Mouse (Mus musculus): Measurements from ENCODE around the gene Myl3.

The Myl3 gene

DNA sequence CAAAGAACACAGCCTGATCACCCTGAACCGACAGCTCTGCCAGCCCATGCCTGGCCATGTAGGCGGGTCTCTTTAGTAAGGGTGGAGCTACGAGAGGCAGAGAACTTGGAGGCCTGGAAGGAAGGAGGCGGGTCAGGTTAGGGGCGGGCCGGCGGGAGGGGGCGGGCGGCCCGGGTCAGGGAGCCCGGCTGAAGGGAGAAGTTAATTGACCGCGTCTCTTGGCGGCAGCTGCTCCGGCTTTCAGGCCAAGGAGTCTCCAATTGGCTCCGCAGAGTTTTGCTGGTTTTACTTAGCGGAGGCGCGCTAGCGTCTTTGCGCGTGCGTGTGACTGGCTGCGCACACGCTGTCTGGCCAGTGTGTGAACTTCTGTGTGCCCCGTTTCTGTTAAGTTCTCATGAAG is 9.0 kb upstream of the Myl3 start:
- DNase-seq: peak; percentile 55

DNA sequence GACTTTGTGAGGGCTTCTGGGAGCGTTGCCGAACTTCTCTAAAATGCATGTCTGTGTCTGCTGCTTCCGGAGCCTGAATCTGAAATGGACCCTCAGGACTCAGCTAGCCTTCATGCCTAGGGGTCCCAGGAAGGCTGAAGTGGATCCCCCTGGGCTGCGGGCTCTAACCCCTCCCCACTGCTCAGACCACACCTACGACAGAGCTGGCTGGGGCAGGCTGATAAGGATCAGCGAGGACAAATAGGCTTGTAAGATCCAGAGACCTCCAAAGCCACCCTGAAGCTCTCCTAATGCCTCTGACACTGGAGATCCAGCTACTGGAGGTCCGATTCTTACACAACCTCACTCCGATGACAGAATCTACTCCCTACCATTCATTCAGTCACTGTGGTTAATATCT is 8.6 kb upstream of the Myl3 start:
- no peak for DNase-seq

DNA sequence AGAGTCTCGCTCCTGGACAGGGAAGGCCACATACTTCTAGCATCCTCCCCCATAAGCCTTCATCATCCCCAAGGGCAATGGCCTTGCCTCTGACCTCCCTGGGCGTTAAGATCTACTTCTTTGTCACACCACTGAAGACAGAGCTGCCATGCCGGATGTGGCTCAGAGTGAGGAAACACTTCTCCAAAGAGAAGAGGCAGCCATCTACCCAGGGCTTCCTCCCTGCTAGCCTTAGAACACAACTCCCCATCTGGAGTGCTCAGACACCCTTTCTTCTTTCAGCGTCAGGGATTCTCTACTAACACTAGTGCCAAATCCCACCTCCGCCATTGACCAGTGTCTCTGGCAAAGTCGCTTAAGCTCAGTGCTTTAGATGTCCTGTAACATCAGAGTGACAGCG is 7.5 kb upstream of the Myl3 start:
- no peak for DNase-seq

DNA sequence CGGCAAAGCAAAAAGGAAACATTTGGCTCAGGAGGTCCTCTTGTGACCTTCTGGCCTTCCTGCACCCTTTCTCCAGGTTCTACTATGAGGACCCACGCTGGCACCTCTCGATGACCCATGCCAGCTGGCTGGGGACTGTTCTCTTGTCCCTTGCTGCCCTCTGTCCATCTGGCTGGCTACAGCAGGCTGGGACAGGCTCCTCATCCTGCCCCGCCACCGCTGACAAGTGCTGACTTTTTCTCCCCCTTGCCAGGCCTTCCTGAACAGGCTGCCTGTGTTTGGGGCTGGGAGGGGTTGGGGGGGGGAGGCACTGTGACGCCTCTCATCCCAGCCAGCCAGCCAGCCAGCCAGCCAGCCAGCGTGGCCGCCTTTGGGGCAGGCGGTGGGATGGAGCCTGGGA is 5.3 kb upstream of the Myl3 start:
- no peak for DNase-seq

DNA sequence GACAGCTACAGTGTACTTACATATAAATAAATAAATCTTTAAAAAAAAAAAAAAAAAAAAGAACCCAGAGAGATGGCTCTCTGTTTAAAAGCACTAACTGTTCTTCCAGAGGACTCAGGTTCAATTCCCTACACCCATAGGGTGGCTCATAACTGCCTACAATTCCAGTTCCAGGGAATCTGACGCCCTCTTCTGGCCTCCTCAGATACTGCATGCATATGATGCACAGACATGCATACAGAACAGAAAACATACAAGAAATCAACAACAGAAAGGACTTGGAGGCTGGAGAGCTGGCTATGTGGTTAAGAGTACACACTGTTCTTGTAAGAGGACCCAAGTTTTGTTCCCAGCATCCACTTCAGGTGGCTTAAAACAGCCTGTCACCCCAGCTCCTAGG is 3.6 kb upstream of the Myl3 start:
- no peak for DNase-seq

DNA sequence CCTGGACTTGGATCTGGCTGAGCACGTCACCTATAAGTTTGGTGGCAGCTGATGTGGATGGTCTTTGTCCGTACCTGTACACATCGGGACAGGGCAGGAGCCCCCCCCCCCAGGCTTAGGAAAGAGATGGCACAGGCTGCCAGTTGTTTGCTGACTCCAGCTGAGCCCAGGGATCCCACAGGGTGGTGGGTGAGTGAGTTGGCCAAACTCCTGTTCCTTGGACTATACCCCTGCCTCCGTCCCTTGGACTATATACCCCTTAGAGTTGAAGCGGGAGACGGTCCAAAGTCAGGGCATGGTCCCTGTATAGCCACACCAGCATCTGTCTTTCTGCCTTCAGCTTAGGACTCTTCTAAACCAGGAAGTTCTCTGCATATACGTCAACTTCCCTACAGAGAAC is 1.7 kb upstream of the Myl3 start:
- no peak for DNase-seq

DNA sequence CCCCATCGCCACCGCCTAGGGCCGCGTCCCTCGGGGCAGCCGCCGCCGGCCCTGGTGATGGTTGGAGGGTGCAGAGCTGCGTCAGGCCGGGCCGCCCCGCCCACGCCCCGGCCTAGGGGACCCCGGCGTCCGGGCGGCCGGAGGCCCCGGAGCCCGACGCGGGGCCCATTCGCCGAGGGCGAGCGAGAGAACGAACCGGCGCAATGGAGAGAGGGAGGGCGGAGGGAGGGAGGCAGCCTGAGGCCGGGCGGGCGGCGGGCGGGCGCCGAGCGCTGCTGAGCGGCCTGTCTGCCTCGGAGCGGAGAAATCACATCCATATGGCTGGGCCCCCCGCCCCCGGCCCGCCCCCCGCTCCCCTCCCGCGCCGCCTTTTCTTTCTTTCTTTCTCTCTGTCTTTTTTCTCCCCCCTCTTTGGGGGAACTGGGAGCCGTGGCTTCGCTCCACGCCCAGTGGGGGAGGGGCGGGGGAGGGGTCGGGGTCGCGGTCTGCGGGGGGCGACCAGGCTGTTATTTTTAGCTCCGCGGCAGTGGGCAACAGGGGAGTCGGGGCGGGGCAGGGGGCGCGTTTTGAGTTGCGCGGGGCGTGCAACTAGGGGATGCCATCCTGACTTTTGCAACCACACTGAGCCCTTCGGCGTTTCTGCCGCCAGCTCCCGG is 762 bp downstream of the Myl3 start:
- no peak for DNase-seq

DNA sequence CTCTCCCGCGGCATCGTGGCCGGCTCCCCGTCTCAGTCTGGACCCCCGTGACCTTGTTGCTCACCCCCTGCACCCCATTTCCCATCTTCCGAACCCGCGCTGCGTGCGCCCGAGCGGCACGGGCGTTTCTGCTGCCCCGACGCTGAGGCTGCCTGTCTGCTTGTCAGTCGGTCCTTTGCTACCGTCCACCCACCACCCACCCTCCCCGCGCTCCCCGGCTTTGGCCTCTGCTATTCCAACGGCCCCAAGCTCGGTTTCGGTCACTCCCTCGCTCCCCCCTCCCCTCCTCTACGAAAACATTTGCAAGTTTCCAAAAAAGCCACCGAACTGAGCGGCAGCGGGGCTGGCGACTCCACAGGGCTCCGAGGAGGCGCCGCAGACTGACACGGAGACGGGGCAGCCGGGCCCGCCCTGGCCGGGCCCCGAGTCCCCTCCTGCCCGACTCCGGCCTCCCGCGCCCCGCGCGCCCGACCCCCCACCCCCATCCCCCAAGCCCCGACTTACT is 1.3 kb downstream of the Myl3 start:
- DNase-seq: no peak

DNA sequence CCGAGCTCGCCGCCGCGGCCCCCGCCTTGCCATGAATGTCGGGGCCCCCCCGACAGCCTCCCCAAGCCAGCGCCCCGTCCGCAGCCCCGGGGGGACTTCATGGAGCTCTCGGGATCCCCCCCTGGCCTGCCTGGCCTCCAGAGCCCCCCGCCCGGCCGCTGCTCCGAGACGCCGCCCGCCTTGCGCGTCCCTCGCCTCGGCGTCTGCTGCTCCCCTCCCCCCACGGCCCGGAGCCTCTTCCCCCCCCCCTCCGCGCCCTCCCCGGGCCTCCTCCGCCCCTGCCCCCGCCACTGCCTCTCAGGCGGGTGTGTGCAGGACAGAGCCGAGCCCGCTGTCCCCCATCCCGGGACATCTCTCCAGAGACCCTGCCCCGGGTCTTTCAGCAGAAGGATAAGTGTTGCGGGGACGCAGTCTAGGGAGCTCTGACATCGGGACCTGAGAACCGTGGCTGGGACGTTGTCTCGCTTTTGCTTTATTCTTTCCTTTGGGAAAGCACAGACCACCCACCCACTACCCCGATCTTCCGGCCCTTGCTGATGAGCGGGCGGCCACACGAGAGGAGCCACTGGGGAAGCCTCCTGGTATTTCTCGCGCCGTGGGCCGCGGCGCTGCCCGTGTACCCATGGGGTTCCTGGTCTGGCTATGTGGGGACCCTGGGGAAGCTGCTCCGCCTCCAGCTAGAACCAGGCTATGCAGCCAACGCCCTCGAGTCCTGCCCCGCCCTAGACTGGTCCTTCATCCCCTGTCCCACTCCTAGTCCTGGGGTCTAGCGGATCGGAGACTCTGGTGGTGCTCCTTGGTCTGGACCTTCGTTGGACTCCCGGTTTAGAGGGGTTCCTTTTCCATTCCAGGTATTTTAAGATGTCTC is 2.0 kb downstream of the Myl3 start:
- no peak for DNase-seq

DNA sequence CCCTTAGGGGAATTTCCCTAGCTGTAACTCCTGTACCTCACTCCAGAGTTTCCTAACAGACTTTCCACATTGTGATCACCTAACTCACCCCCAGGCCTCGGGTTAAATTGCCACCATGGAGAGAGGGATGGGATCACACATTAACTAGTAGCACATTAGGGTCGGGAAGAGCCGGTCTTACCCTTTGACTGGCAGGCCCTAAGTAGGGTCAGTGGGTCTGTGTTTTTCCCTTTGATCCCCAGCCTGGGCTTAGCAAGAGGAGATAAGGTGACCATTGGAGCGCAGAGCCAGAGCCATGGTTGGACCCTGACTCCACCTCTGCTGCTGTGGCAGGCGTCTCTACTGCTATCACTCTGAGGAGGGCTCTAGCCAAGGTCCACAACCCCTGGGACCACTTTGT is 4.1 kb downstream of the Myl3 start:
- DNase-seq: no peak

DNA sequence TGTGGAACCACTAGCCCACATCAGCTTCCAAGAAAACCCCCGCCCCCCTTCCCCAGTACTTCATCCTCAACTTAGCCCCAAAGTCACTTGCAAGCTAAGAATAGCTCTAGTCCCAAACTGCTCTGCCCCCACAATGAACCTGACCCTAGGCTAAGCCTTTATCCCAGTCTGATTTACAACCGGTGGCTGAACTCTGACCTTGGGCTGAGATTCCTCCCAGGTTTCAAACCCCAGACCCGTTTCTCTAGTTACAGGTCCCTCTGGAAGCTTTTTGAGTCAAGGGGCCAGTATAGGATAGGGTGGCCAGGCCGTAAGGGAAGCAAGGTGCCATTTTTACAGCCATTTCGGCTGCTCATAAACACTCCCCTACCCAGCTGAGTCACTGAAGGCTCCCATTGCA is 4.6 kb downstream of the Myl3 start:
- no peak for DNase-seq

DNA sequence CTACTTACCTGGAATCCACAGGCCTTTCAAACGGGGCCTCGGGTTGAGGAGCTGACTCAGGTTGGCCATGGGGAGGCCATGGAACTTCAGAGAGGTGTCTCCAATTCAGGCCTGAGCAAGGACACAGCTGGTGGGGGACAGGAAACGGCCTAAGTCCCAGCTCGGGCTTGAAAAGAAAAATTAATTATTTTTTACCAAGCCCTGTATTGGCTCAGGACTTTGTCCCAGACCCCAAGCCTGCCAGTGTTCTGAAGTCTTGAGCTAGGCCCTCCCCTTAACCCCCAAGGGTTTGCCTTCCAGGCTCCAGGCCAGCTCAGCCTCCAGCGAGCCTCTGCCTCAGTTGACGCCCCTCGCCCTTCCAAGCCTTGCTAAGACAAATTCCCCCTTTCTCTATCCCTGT is 5.3 kb downstream of the Myl3 start, which contains the start of gene Pth1r:
Gene Pth1r, minus strand, starts transcription at position 185 of the 400 bp plus-strand sequence.
- no peak for DNase-seq

DNA sequence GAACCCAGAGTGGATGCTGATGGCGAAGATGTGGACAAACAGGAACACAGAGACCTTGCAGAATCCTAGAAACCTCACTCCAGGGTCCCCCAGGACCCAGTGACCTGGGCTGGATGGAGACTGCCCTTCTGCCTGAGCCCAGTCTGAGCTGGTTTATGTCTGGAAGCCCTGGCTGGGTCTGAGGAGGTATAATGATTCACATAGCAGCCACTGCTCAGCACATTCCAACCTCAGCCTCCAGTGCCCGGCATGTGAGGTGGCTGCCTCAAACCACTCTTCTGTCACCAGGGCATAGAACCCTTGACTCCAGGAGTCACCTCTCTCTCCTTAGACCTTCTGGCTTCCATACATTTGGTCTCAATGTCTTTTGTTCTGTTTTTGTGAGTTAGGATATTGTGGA is 6.8 kb downstream of the Myl3 start:
- DNase-seq: no peak

DNA sequence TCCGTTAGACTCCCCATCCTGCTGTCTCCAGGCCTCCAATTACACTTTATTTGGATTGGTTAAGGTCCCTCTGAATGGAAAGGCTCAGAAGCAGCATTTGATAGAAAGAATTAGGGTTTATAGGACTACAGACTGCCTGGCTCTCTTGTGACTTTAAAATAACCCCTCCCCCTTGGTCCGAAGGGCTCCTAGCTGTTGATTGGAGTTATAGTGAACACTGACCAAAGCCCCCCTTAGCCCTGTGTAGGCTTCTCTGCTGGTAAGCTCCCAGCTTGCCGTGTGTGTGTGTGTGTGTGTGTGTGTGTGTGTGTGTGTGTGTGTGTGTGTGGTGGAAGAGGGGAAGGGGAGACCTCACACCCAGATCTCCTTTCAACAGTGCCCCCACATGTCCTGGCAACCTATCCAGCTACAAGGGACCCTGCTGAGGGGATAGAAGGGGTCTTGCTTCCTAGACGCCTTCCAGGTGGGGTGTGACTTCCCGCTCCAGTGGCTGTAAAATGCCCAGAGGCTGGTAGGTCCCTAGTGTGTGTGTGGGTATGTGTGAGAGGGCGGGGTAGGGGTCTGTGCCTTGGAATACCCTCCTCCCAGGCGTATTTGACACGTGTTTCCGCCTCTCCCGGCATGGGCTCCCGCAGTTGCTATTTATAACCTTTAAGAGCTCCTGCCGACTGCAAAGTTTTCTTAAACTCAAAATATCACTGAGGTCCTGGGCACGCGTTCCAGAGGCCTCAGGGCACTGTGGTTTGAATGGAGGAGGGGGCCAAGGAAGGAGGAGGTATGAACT is 8.9 kb downstream of the Myl3 start:
- DNase-seq: no peak

DNA sequence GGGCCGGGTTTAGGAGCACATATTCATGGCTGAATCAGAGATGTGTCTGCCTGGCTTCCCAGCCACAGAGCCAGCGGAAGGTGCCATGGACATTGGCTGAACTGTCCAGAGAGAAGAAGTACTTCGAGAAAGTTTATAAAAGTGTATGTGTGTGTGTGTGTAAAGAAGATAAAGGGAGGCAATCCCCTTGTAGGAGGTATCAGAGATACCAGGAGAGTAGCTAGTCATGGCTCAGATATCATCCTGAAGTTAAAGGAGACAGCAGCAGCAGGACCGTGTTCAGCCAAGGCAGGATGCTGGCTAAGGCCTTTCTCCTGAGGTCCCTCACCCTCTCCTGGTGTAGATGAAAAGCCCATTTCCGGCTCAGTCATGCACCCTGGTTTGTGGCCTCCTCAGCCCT is 9.8 kb downstream of the Myl3 start:
- DNase-seq: no peak

DNA sequence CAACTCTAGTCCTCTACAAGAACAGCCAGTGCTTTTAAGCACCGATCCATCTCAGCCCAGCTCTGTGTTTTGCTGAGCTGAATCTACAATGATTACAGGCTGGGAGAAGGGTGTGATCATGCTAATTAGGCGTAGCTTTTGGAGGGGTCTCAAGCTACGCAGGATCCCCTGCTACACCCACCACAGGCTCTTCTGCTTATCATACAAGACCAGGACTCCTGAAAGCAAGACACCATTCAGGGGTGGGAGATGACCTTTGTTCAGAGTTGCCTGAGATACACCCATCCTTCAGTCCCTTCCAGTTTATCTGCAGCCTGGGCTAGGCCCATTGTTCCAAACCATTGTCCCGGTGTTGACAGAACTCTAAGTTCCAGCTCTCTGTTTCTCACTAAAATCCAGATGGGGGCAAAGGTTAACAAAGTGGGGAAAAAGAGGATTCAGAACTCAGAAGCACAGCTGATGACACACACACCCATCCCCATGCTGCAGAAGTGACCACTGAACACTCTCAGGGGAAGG is 11.3 kb downstream of the Myl3 start:
- DNase-seq: no peak

DNA sequence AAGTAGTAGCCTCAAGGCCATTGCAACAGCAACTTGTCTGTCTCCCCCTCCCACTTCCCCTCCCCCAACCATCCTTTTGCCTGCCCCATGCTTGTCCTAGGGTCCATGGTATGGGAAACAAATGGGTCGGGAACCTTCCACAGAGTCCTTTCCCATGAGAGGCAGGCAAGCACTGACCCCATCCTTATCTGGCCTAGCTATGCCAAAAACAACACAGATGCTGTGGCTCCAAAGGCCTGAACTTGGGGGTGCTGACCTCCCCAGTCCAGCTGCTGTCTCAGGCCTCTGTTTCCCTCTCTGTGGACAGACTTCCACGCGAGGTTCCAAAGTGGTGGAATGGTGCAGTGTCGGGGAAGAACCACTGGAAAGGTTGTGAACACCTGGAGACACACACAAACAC is 12.1 kb downstream of the Myl3 start:
- DNase-seq: no peak

DNA sequence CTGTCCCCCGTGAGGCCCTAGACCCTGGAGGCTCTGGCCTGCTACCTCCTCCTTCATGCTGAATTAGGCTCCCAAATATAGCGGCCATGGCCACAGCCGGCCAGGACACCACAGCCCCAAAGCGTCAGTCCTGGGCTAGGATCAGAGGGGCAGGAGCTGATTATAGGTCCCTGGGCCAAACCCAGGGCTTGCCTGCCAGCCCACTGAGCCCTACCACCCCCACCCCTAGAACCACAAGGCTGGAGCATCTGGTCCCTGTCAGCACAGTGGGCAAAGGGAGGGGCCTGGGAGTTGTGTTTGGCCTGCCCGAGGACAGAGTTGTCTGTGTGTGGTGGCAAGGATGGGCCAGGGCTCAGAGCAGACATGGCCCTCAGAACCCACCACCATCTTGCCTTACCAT is 16.2 kb downstream of the Myl3 start:
- no peak for DNase-seq

DNA sequence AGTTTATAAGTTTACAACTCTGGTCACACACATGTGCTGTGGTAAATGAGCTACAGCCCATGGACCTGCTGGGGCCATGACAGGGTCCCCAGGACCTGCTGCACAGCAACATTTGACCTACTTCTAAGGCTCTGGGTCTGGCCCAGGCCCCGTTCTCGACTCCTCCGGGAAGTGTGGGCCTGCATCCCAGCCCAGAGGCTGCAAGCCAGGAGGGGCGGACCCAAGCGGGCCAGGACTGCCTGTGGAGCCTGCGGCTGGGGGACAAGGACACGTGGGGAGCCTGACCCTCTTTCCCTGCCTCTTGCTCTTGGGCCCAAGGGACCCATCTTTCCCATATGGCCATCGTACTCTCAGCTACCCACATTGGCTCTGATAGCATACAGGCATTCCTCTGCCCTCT is 16.9 kb downstream of the Myl3 start:
- DNase-seq: peak; percentile 25

DNA sequence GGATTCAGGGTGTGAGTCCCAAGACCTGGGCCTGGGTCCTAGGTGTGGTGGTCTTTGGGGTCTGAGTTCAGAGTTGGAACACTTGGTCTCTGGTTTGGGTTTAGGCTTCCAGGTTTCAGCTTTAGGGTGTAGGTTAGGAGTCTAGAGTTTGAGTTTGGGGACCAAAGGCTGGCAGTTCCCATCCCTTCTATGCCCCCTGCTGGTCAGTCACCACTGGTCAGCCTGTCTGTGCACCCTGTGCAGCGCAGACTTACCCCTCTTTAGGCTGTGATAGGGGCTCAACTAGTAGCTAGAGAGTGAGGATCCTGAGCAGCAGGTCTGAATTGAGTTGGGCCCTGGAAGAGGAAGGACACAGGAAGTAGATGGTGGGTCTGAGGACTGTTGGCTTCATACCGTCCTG is 17.6 kb downstream of the Myl3 start:
- DNase-seq: peak; percentile 24

DNA sequence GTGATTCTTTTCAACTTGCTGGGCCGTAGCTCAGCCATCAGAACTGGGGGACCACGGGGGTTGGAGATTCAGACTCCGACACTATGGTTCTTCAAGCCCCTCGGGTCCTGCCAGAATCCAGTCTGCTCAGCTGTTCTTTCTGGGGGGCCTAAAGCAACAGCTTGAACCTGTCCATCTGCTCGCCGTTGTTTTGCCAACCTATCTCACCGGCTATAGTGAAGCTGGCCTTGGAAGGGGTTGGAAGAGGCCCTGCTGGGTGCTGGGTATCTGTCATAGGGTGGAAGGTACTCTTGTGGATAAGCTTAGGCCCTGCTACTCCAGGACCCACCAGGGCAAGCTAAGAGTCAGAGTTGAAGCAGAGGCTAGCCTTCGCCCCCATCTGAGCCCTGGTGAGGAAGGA is 19.2 kb downstream of the Myl3 start:
- DNase-seq: no peak

DNA sequence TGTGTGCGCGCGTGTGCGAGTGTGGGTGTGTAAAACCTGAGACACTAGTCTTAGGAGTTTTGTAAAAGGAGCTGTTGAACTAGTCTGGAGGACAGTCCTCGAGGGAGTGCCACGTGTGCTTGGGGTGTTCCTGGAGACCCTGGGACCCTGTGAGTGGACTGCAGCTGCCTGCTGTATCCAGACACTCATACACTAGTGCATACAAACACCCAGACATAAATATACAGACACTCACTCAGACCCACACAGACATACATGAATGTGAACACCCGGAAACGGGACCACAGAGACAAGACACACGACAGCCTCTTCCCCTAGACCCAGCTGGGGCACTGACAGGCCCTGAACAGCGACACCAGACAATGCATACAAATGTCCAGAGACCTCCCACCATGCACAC is 21.1 kb downstream of the Myl3 start:
- DNase-seq: no peak

DNA sequence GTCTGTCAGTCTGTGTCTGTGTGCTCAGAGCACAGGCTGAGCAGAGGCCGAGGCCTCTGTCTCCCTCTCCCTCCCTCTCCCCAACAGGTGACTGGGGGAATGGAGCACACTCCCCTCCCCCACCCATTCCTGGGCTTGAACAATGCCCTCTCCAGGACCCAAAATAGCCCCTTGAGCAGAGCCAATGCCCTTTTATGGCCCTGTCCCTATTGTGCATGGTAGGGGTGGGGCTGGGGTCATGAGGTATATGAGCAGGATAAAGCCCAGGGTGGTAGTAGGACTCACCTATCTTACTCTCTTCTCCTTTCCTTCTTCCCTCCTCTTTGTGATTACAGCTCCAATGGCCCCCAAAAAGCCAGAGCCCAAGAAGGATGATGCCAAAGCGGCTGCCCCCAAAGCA is 21.7 kb downstream of the Myl3 start:
- no peak for DNase-seq

Measured in layer of hippocampus, adult 9-11 months (tissue).